Mouse (Mus musculus): ENCODE measurements at regions not wholly inside any gene's neighbourhood (a gene's known extent, or its start where the extent isn't known, plus 50 kb on each side); places are given as distances from the start of the nearest gene placed in this dataset.

GRCm38 (mm10) chr12:52400099-52400498, 103.7 kb upstream of the Arhgap5 start:
- DNase-seq (ENCODE audit: low spot score): no peak

GRCm38 (mm10) chr12:52402711-52403110, 101.1 kb upstream of the Arhgap5 start:
- no peak for DNase-seq (ENCODE audit: low spot score)

GRCm38 (mm10) chr12:52406386-52406785, 97.4 kb upstream of the Arhgap5 start:
- DNase-seq (ENCODE audit: low spot score): no peak

- DNase-seq (ENCODE audit: low spot score): no peak
These were observed 95.4 kb upstream of the Arhgap5 start for GRCm38 (mm10) chr12:52408307-52408895.

- no peak for DNase-seq (ENCODE audit: low spot score)
These were observed 94.6 kb upstream of the Arhgap5 start for GRCm38 (mm10) chr12:52409221-52409620.

GRCm38 (mm10) chr12:52412172-52412571, 91.6 kb upstream of the Arhgap5 start:
- DNase-seq (ENCODE audit: low spot score): no peak

GRCm38 (mm10) chr12:52413046-52413473, 90.7 kb upstream of the Arhgap5 start:
- no peak for DNase-seq (ENCODE audit: low spot score)

GRCm38 (mm10) chr12:52422729-52423128, 81.0 kb upstream of the Arhgap5 start:
- DNase-seq (ENCODE audit: low spot score): no peak

- no peak for DNase-seq (ENCODE audit: low spot score)
These were observed 79.3 kb upstream of the Arhgap5 start for GRCm38 (mm10) chr12:52424336-52425034.

GRCm38 (mm10) chr12:52429935-52430334, 73.8 kb upstream of the Arhgap5 start:
- DNase-seq (ENCODE audit: low spot score): no peak

- no peak for DNase-seq (ENCODE audit: low spot score)
These were observed 71.8 kb upstream of the Arhgap5 start for GRCm38 (mm10) chr12:52431933-52432332.

GRCm38 (mm10) chr12:52434021-52434420, 69.8 kb upstream of the Arhgap5 start:
- DNase-seq (ENCODE audit: low spot score): peak; percentile 21

GRCm38 (mm10) chr12:52435321-52435720, 68.5 kb upstream of the Arhgap5 start:
- no peak for DNase-seq (ENCODE audit: low spot score)

GRCm38 (mm10) chr12:52435795-52436211, 68.0 kb upstream of the Arhgap5 start:
- DNase-seq (ENCODE audit: low spot score): no peak

- DNase-seq (ENCODE audit: low spot score): no peak
These were observed 66.8 kb upstream of the Arhgap5 start for GRCm38 (mm10) chr12:52436941-52437340.

- DNase-seq (ENCODE audit: low spot score): no peak
These were observed 64.5 kb upstream of the Arhgap5 start for GRCm38 (mm10) chr12:52439241-52439640.

- DNase-seq (ENCODE audit: low spot score): no peak
These were observed 62.9 kb upstream of the Arhgap5 start for GRCm38 (mm10) chr12:52440868-52441365.

GRCm38 (mm10) chr12:52442337-52442736, 61.4 kb upstream of the Arhgap5 start:
- no peak for DNase-seq (ENCODE audit: low spot score)

- no peak for DNase-seq (ENCODE audit: low spot score)
These were observed 58.0 kb upstream of the Arhgap5 start for GRCm38 (mm10) chr12:52445731-52446130.

GRCm38 (mm10) chr12:52446501-52446900, 57.3 kb upstream of the Arhgap5 start:
- no peak for DNase-seq (ENCODE audit: low spot score)

GRCm38 (mm10) chr12:52447482-52447881, 56.3 kb upstream of the Arhgap5 start:
- no peak for DNase-seq (ENCODE audit: low spot score)

GRCm38 (mm10) chr12:52448218-52448617, 55.6 kb upstream of the Arhgap5 start:
- peak; percentile 8 for DNase-seq (ENCODE audit: low spot score)

- no peak for DNase-seq (ENCODE audit: low spot score)
These were observed 49.9 kb upstream of the Arhgap5 start for GRCm38 (mm10) chr12:52453890-52454289.
